Mouse (Mus musculus): Measurements from ENCODE around the gene Irf2bp2. TPM values are rescaled to one million over a fixed set of nuclear protein-coding genes. Genes with fewer than 3 reads are reported as not detected.

The Irf2bp2 gene
- 10 to 100 TPM; 92.9 to 97.3 TPM for total RNA-seq (2023)

GRCm38 (mm10) chr8:126593889-126594480 is at the start of gene Irf2bp2:
TSS of gene Irf2bp2 (minus strand) at chr8:126593986.

Other genes starting within 250 kb of the Irf2bp2 start
- gene Coa6, start 171.5 kb downstream of the Irf2bp2 start, total RNA-seq (2023) = 10 to 100 TPM; 12.7 to 15.4 TPM
- 10 to 100 TPM; 10.0 to 10.9 TPM for gene Tarbp1, start 118.9 kb downstream of the Irf2bp2 start, total RNA-seq (2023)